Mouse (Mus musculus): ENCODE results near the gene Sgsm3. TPM values are rescaled to one million over a fixed set of nuclear protein-coding genes. Genes with fewer than 3 reads are reported as not detected.

Gene Sgsm3
- total RNA-seq (2023; ENCODE audit: inconsistent age): 15.6 to 21.7 TPM (median 17.5 TPM) in 4 replicates

GRCm38 (mm10) chr15:80977620-80978334 lies at the start of gene Sgsm3:
Sgsm3 (plus strand) TSS chr15:80977765.

GRCm38 (mm10) chr15:80948145-80949135 lies 29.1 kb upstream of the Sgsm3 start, which contains the start of gene Adsl:
Adsl (plus strand) TSS chr15:80948490.

Other genes with a start within 250 kb of the Sgsm3 start
- gene Adsl, start 29.3 kb upstream of the Sgsm3 start, total RNA-seq (2023; ENCODE audit: inconsistent age): 52.5 to 54.9 TPM (median 53.7 TPM) in 4 replicates
- 123 to 131 TPM (median 126 TPM) in 4 replicates for gene Mrtfa, start 213.0 kb downstream of the Sgsm3 start, total RNA-seq (2023; ENCODE audit: inconsistent age)